Mouse (Mus musculus) brain, embryonic 14.5 days (tissue): ENCODE results near the gene Gdap1l1.

Experiments used
- CTCF ChIP-seq: fragments of 200-500 bp; IDR thresholded peaks from 2 replicates; pipeline ENCODE4 v1.5.1; 2012; ENCODE audit warnings: inconsistent platforms, mild to moderate bottlenecking, moderate library complexity, borderline replicate concordance; ENCODE audit not compliant: insufficient read depth, insufficient read length; ENCODE audit errors: extremely low read depth
- POLR2A ChIP-seq: fragments of 200-500 bp; IDR thresholded peaks from 2 replicates; pipeline ENCODE4 v1.6.1; 2012; ENCODE audit warnings: mild to moderate bottlenecking, inconsistent platforms, borderline replicate concordance; ENCODE audit not compliant: poor library complexity, insufficient read depth, insufficient read length, severe bottlenecking; ENCODE audit errors: extremely low read depth

GRCm38 (mm10) chr2:163452738-163453137 is 14.5 kb downstream of the Gdap1l1 start:
- TF ChIP-seq CTCF (no peak), POLR2A (no peak)
